Mouse (Mus musculus): ENCODE results near the gene Fkbp6.

- TF ChIP-seq CTCF (IDR thresholded peaks at IDR 0.05; ENCODE audit: low read depth, low read length): no peak
- TF ChIP-seq TAL1 (conservative IDR thresholded peaks at IDR 0.05; ENCODE audit: low read depth, low read length): no peak
- TF ChIP-seq GATA1 (IDR thresholded peaks at IDR 0.05; ENCODE audit: borderline replicate concordance, low read length): no peak
- TF ChIP-seq POLR2AphosphoS5 (IDR thresholded peaks at IDR 0.05; ENCODE audit: insufficient replicate concordance, low read depth, low read length): no peak
- no peak for TF ChIP-seq GATA2 (IDR thresholded peaks at IDR 0.05; ENCODE audit: borderline replicate concordance, low read depth, low read length)
Measured at GRCm38 (mm10) chr5:135286926-135287325, 62.9 kb downstream of the Fkbp6 start.
